20 mouse cellular contexts compared by ENCODE assay signal in the genomic region with DNA sequence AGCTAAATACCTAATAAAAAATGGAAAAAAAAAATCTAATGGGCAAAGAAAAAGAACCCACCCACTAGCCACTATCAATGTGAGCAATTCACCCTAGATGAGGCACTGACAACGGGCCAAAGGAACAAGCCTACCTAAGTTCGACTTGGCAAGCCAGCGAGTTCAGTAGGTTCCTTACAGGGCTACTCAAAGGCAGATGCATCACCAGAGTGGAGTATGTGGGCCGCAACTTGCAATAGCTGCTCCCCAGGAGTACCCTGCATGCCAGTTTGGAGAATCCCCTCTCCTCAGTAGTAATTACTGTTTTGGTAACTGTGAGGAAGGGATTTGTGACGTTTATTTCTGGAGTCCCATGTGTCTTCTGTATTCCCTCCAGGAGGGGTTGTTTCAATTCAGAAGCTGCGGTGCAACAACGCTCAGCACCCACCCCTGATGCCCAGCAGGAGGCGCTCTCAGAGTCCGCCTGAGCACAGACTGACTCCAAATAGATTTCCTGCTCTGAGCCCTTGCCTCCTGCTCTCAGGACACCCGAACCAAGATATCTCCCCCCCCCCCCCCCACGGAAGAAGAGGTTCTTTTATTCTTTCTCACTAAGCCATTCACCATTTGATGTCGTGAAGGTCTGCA.
A peak's percentile ranks its signal among the peaks of the same experiment; 100 is the strongest.
DNase-seq lines count a peak whose midpoint lies in the region; ATAC-seq and TF ChIP-seq lines count a peak whose summit lies in the region.
"Had no signal": no experiment of that assay in that cellular context is flagged by ENCODE, and none has a peak within 500 bp of the region (broad histone marks: within the 10 kb centered on the region; RNA-seq: fewer than 3 reads in every experiment).

No protein-coding gene starts in this region.

- no peak overlapping the region for H3K4me2 ChIP-seq in liver, embryonic 11.5 days
- no peak overlapping the region for H3K4me2 ChIP-seq in forebrain, embryonic 14.5 days (ENCODE audit: low read length)
- H3K4me2 ChIP-seq: embryonic facial prominence, embryonic 15.5 days; forebrain, embryonic 12.5 days; hindbrain, embryonic 15.5 days; kidney, embryonic 15.5 days; limb, embryonic 13.5 days; stomach, embryonic 15.5 days had no signal

- H3K27me3 ChIP-seq in liver, adult 2 months (ENCODE audit: control insufficient read depth, insufficient read depth, low read length): no peaks in the 10 kb centered on the region
- no peaks in the 10 kb centered on the region for H3K27me3 ChIP-seq in liver, embryonic 11.5 days (replicated peaks; ENCODE audit: control insufficient read depth, insufficient read depth, low read length)
- no peaks in the 10 kb centered on the region for H3K27me3 ChIP-seq in forebrain, embryonic 14.5 days (replicated peaks; ENCODE audit: control insufficient read depth, insufficient read depth, low read length)
- H3K27me3 ChIP-seq: embryonic facial prominence, embryonic 15.5 days; forebrain, embryonic 12.5 days; hindbrain, embryonic 15.5 days; kidney, embryonic 15.5 days; limb, embryonic 13.5 days; stomach, embryonic 15.5 days had no signal

- H3K27ac ChIP-seq in liver, adult 2 months (replicated peaks; ENCODE audit: insufficient read depth, low read depth, low read length): no peak overlapping the region
- H3K27ac ChIP-seq in liver, embryonic 11.5 days (ENCODE audit: low read depth, low read length): no peak overlapping the region
- no peak overlapping the region for H3K27ac ChIP-seq in forebrain, embryonic 14.5 days (ENCODE audit: low read depth, low read length)
- H3K27ac ChIP-seq: embryonic facial prominence, embryonic 15.5 days; forebrain, embryonic 12.5 days; hindbrain, embryonic 15.5 days; kidney, embryonic 15.5 days; limb, embryonic 13.5 days; stomach, embryonic 15.5 days had no signal

- DNase-seq in CD4-positive, CD25-positive, alpha-beta regulatory T cell, adult 2 months (ENCODE audit: low read depth, low spot score): peak; percentile 37
- no peak for DNase-seq in liver, adult 2 months (ENCODE audit: extremely low read depth, low read depth, low spot score)
- DNase-seq in liver, embryonic 11.5 days (ENCODE audit: low spot score): no peak
- peak; percentile 52 for DNase-seq in thymus, postnatal 4 days
- DNase-seq in thymus, postnatal 14 days: no peak
- no peak for DNase-seq in natural killer cell, adult 2 months (ENCODE audit: low spot score in 2 of 2)
- no peak for DNase-seq in forebrain, embryonic 14.5 days (ENCODE audit: low spot score)
- DNase-seq: adrenal gland, postnatal 10 days; cerebellum, adult 9-11 months; lung, adult 2 months; retina, postnatal 1 day; spleen, adult 18-20 months had no signal

- no peak overlapping the region for H3K9ac ChIP-seq in liver, adult 2 months (ENCODE audit: low read depth, low read length)
- H3K9ac ChIP-seq in liver, embryonic 11.5 days (ENCODE audit: low read depth, low read length): no peak overlapping the region
- no peak overlapping the region for H3K9ac ChIP-seq in forebrain, embryonic 14.5 days (ENCODE audit: low read length)
- H3K9ac ChIP-seq: embryonic facial prominence, embryonic 15.5 days; forebrain, embryonic 12.5 days; hindbrain, embryonic 15.5 days; kidney, embryonic 15.5 days; limb, embryonic 13.5 days; stomach, embryonic 15.5 days had no signal

- H3K9me3 ChIP-seq in liver, embryonic 11.5 days (ENCODE audit: control insufficient read depth, low read length): no peaks in the 10 kb centered on the region
- no peaks in the 10 kb centered on the region for H3K9me3 ChIP-seq in forebrain, embryonic 14.5 days (replicated peaks; ENCODE audit: control insufficient read depth, low read length)
- H3K9me3 ChIP-seq: embryonic facial prominence, embryonic 15.5 days; forebrain, embryonic 12.5 days; hindbrain, embryonic 15.5 days; kidney, embryonic 15.5 days; limb, embryonic 13.5 days; stomach, embryonic 15.5 days had no signal

- TF ChIP-seq CTCF in liver, adult 2 months (IDR thresholded peaks at IDR 0.05; ENCODE audit: low read depth, low read length): peak; percentile 30; the same call in 1 of the 2 replicates

- no peak for TF ChIP-seq POLR2A in liver, adult 2 months (IDR thresholded peaks at IDR 0.05; ENCODE audit: extremely low read depth, insufficient read depth, low read length)

- H3K4me3 ChIP-seq in liver, adult 2 months (ENCODE audit: insufficient read depth, low read depth, low read length): no peak overlapping the region
- no peak overlapping the region for H3K4me3 ChIP-seq in liver, embryonic 11.5 days (ENCODE audit: low read depth, low read length)
- H3K4me3 ChIP-seq in forebrain, embryonic 14.5 days (ENCODE audit: low read depth, low read length): no peak overlapping the region
- H3K4me3 ChIP-seq: embryonic facial prominence, embryonic 15.5 days; forebrain, embryonic 12.5 days; hindbrain, embryonic 15.5 days; kidney, embryonic 15.5 days; limb, embryonic 13.5 days; stomach, embryonic 15.5 days had no signal

- no peaks in the 10 kb centered on the region for H3K79me2 ChIP-seq in liver, adult 2 months (ENCODE audit: control insufficient read depth, insufficient read depth, low read length)

- ATAC-seq in CD4-positive, CD25-positive, alpha-beta regulatory T cell, adult 4 months: no peak
- ATAC-seq in liver, embryonic 11.5 days (replicated peaks; ENCODE audit: low FRiP score): no peak
- ATAC-seq in forebrain, embryonic 14.5 days: no peak

- H3K36me3 ChIP-seq in liver, adult 2 months (ENCODE audit: control insufficient read depth, insufficient read depth, low read length): no peaks in the 10 kb centered on the region
- no peaks in the 10 kb centered on the region for H3K36me3 ChIP-seq in liver, embryonic 11.5 days (ENCODE audit: control insufficient read depth, insufficient read depth, low read length)
- no peaks in the 10 kb centered on the region for H3K36me3 ChIP-seq in forebrain, embryonic 14.5 days (ENCODE audit: control insufficient read depth, insufficient read depth, low read length)
- H3K36me3 ChIP-seq: embryonic facial prominence, embryonic 15.5 days; forebrain, embryonic 12.5 days; G1E; hindbrain, embryonic 15.5 days; kidney, embryonic 15.5 days; limb, embryonic 13.5 days; stomach, embryonic 15.5 days had no signal

- WGBS in liver, adult 2 months: 75% methylated on average over 12 of the region's 12 CpGs
- WGBS in liver, embryonic 11.5 days: 64% methylated on average over 12 of the region's 12 CpGs
- 65% methylated on average over 12 of the region's 12 CpGs for WGBS in forebrain, embryonic 14.5 days

- H3K4me1 ChIP-seq in liver, adult 2 months (ENCODE audit: control insufficient read depth, insufficient read depth, low read length): no peaks in the 10 kb centered on the region
- peaks cover 15% of the 10 kb centered on the region for H3K4me1 ChIP-seq in liver, embryonic 11.5 days (replicated peaks; ENCODE audit: control insufficient read depth, insufficient read depth, low read length)
- no peaks in the 10 kb centered on the region for H3K4me1 ChIP-seq in forebrain, embryonic 14.5 days (ENCODE audit: control insufficient read depth, insufficient read depth, low read length)
- H3K4me1 ChIP-seq: forebrain, embryonic 12.5 days; stomach, embryonic 15.5 days had no signal

Comparison
In these comparisons a context has a peak if more than half of its experiments do, and no peak if none do; other contexts are left out.
1. DNase-seq: peak in CD4-positive, CD25-positive, alpha-beta regulatory T cell, adult 2 months (single experiment) and thymus, postnatal 4 days (single experiment); none in liver, adult 2 months (single experiment), liver, embryonic 11.5 days (single experiment), thymus, postnatal 14 days (single experiment), natural killer cell, adult 2 months (0 of 2) and forebrain, embryonic 14.5 days (single experiment).